Mouse (Mus musculus): ENCODE results near the gene Prima1.

The Prima1 gene

GRCm38 (mm10) chr12:103226121-103226520 lies 15.8 kb downstream of the Prima1 start:
- no peak for DNase-seq (ENCODE audit: low read depth, low spot score)

DNA sequence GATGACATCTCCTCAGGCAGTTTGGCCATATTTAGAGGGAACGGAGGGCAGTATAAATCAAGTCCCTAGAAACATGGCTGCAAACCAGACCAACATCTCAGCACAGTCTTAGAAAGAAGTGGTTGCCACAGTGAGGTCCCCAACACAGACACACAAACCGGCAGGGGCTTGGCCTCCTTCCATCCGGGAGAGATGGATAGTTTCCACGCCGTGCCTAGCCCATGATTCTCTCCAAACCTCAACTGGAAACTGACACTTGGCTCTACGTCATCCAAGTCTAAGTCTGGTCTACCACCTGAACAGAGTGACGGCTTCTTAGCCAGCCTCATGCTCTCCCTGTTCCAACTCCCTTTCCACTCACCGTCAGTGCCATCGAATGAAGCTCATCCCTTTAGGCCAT lies 18.3 kb downstream of the Prima1 start:
- no peak for DNase-seq (ENCODE audit: low read depth, low spot score)

DNA sequence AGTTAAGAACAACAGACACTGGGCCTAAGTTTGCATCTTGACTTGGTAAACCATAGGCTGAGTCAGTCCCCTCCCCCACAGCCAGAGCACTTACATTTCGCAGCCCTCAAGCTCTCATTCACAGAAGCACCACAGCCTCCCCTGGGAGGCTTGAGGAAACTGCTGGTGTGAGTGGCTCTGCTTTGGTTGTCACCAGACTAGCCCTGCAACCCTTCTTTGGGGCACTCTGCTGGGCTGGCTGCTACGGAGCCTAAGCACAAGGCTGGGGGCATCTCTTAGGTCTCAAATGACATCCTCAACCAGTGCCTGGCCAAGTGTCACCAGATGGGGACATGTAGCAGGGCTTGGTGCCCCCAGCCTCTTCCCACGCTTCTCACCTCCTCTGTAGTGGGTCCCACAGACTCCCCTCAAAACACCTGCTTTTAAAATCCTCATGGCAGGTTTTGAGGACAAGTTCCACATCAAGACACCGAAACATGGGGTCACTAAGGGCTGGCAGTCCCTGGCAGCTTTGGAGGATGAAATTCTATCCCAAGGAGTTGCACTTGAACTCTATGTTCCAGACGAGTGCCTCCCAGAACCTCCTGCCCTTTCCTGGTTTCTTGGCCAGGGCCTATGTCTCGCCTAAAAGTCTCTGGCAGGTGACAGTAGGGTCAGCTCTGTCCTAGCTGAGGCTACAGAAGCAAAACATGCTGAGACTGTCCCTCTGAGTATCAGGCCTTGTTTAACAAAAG lies 25.9 kb downstream of the Prima1 start:
- DNase-seq (ENCODE audit: low read depth, low spot score) = no peak

DNA sequence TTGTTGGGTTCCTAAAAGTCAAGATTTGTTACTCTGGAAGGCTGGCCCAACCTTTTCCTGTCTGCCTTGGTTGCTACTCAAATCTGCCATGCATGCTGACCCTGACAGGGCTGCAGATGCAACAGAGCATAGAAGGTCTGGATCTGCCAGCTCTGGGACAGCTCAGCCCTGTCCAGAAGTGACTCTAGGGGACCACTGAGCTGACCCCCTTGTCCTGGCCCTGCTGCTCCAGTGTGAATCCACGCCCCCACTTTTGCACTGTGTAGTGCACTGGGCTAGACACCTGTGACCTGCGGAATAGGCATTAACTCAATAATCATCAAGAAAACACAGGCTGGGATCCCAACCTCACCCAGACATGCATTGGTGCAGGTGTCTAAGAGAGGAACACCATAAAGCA lies 27.2 kb downstream of the Prima1 start:
- no peak for DNase-seq (ENCODE audit: low read depth, low spot score)

DNA sequence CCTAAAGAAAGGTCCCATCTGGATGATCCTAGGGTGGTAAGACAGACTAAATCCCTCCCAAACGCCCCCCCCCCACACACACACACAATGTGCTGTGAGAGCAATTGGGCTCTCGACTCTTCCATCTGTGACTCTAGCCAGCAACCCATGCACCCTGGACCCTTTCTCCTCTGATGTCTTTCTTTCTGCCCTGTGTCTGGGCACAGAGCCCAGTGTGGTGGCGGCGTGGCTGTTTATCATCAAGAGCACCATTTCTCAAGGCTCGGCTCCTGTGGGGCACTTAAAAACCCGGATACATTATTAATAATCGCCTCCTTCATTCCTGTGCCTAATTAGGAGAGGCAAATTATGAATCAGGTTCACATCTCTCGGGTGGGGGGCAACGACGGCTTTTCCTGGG lies 27.7 kb downstream of the Prima1 start:
- DNase-seq (ENCODE audit: low read depth, low spot score) = no peak

DNA sequence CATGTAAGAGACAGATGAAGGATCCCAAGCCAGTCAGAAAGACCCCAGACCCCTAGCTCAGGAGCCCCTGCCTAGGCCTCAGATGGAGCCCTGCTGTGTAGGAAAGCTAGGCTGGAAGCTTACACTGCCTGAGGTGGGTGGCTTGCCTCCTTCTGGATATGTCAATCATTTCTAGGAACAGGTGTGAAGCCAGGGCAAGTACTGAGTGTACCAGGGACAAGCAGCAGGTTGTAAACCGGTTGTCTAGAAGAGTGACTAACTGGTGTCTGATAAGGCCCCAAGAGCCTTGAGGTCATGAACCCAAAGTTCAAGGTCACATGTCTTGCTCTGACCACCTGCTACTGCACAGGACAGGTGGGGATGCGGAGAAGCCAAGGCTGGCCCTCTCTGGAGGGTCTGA lies 28.4 kb downstream of the Prima1 start:
- no peak for DNase-seq (ENCODE audit: low read depth, low spot score)

- DNase-seq (ENCODE audit: low read depth, low spot score) = no peak
These were observed 30.9 kb downstream of the Prima1 start for GRCm38 (mm10) chr12:103211078-103211477.

GRCm38 (mm10) chr12:103209581-103209980 lies 32.4 kb downstream of the Prima1 start:
- DNase-seq (ENCODE audit: low read depth, low spot score) = no peak

DNA sequence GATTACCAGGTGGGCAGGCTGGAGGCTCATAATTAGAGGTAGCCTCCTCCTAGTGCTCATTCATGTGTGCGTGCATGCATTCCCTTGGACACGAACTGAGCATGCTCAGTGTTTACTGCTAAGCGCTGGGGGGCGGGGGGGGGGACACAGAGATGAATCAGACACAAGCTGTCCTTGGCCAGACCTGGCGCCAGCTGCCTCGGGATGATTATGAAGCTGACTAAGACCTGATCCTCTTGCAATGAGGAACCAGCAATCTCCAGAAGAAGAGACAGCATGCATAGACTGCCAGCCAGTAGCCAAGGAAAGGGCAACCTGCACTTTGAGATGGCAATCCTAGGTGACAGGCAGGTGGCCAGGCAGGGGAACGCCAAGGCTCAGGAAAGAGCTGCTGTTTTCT lies 36.4 kb downstream of the Prima1 start:
- no peak for DNase-seq (ENCODE audit: low read depth, low spot score)

- no peak for DNase-seq (ENCODE audit: low read depth, low spot score)
These were observed 39.1 kb downstream of the Prima1 start for GRCm38 (mm10) chr12:103202592-103203544.

DNA sequence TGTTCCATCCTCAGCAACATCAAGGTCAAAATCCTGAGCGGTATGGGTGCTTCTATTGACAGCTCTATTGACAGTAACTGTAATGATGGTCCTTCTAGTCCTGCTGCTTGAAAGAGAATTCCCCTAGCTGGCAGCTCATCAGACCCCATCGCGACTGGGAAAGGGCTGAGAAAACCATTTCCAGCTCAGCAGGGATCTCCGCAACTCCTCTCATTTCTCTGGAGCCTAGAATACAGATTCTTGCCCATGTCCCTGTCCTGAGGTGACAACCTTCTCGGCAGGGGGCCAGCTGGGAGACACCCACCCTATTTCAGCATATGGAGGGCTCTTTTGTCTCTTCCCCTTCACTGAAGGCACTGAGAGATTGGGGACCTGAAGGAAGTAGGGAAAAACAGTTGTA lies 49.0 kb downstream of the Prima1 start:
- DNase-seq (ENCODE audit: low read depth, low spot score) = no peak

- DNase-seq (ENCODE audit: low read depth, low spot score) = no peak
These were observed 52.2 kb downstream of the Prima1 start for GRCm38 (mm10) chr12:103189771-103190170.

- DNase-seq (ENCODE audit: low read depth, low spot score) = no peak
These were observed 53.7 kb downstream of the Prima1 start for GRCm38 (mm10) chr12:103188223-103188622.

GRCm38 (mm10) chr12:103187020-103187419 lies 54.9 kb downstream of the Prima1 start:
- DNase-seq (ENCODE audit: low read depth, low spot score) = no peak

DNA sequence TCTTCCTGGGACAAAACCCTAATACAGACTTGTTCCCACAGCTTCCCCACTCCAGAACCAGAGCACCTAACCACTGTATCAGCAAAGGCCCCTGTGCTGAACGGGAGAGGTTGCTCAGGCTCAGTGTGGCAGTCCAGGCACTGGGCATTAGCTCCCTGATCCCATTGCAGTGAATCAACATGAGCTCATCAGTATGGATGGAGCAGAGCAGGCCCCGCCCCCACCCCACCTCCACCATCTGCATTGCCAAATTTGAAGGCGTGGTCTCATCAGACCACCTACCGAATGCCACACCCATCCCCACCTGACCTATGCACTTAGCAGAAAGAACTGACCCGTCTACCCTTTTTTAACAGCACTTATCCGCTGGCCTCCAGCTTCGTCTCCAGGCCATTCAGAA lies 58.9 kb downstream of the Prima1 start:
- no peak for DNase-seq (ENCODE audit: low read depth, low spot score)

DNA sequence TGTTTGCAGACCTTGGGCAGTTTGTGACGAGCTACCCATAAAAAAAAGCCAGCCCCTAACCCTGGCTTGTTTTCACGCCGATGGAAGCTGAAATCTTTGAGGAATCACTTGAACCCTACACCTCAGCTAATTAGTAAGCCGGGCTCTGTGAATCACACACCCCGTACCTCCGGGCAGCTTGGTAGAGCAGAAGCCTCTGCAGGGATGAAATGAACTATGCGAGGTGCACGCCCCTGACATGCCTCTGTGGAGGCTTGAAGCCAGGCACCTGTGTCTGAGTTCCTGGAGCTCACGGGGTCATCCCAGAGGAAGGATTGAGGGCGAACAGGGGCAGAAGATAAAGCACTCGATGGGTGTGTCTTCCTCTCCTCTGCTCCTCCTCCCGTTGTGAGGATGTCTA lies 73.1 kb downstream of the Prima1 start:
- DNase-seq (ENCODE audit: low read depth, low spot score) = no peak

GRCm38 (mm10) chr12:103164101-103165030 lies 77.6 kb downstream of the Prima1 start:
- DNase-seq (ENCODE audit: low read depth, low spot score) = peak; percentile 49

GRCm38 (mm10) chr12:103163596-103163995 lies 78.4 kb downstream of the Prima1 start:
- DNase-seq (ENCODE audit: low read depth, low spot score) = no peak

- DNase-seq (ENCODE audit: low read depth, low spot score) = no peak
These were observed 81.2 kb downstream of the Prima1 start for GRCm38 (mm10) chr12:103160721-103161120.

DNA sequence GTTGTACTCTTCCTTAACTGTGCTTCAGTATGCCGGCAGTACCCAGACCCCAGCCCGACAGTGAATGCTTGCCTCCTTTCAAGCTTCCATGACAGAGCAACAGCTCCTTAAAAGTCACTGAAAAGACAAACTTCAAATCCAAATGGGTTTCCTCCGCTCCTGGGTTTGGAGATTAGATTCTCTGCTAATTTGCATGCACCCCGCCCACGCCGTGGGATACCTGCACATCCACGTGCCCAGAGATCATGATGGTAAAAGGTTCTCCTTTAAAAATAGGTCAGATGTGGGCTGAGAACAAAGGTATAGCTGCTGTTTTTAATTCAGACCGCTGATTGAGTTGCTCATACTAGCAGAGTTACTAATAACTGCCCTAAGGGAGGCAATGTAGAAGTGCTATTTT lies 82.9 kb downstream of the Prima1 start:
- no peak for DNase-seq (ENCODE audit: low read depth, low spot score)

- no peak for DNase-seq (ENCODE audit: low read depth, low spot score)
These were observed 84.6 kb downstream of the Prima1 start for GRCm38 (mm10) chr12:103157129-103157910.
